Mouse (Mus musculus) layer of hippocampus, postnatal 14 days (tissue): Measurements from ENCODE around the gene Rgs9. TPM values are rescaled to one million over a fixed set of nuclear protein-coding genes. Genes with fewer than 3 reads are reported as not detected.
"Not testable (repeated sequence)": the region's sequence is repeated elsewhere in the genome, so short reads cannot be mapped to it uniquely, and the experiment has no call there.

Experiments used
- DNase-seq, 2 experiments: peaks; one replicate each; pipeline ENCODE4 v3.0.0; 2021 to 2022; ENCODE audit warnings: low spot score in 2 of 2, mixed read lengths in 1 of 2
- long read RNA-seq, 2 experiments: library from polyadenylated mRNA; stranded (forward); transcript quantifications; one replicate each; pipeline ENCODE4 v2.0.0; 2021
- total RNA-seq, 2 experiments: library from RNA; stranded (reverse); gene quantifications; 2 replicates each; pipeline ENCODE4 v1.2.3; 2021

Rgs9 gene
- 10 to 100 TPM; 13.9 to 14.6 TPM for total RNA-seq
- long read RNA-seq, experiment 1, partial matches to known transcripts: 1 of 7 reads
- long read RNA-seq, experiment 1, other reads (novel, unspliced or antisense): 2 of 7 reads
- long read RNA-seq, experiment 2, transcript Rgs9-201 (19 exons, 2,434 nt): major isoform, 8 of 10 reads
- long read RNA-seq, experiment 2, partial matches to known transcripts: 1 of 10 reads
- long read RNA-seq, experiment 2, other reads (novel, unspliced or antisense): 1 of 10 reads

DNA sequence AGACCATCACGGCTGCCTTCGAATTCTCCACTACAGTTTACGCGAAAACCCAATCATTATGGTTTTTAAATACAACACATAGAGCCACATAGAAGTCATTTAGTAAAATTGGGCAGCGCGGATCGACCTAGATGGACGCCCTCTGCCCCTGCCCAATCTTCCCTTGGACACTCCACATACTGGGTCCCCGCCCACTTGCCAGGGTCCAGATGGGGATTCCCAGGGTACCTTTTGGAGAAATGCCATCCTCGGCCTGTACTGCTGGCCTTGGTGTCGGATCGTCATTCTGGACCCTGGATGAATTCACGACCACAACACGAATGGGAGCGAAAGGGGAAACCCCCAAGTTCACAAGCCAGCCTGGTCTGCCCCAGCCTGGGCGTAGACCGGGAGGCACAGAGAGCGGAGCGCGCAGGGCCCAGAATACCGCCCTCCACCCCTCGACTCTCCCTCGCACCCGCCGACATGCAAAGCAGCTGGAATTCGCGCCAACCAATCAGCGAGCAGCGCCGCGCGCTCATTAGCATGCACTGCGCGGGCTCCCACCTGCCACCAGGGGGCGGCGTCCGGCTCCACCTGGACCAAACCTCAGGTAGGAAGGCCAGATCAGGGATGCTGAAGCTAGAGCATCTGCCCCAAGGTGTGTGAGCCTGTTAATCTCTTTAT lies at the start of gene Rgs9:
Gene Rgs9 (minus strand): TSS at position 420 of the 666 bp plus-strand sequence.
- DNase-seq: peak; percentile 88 to 91

DNA sequence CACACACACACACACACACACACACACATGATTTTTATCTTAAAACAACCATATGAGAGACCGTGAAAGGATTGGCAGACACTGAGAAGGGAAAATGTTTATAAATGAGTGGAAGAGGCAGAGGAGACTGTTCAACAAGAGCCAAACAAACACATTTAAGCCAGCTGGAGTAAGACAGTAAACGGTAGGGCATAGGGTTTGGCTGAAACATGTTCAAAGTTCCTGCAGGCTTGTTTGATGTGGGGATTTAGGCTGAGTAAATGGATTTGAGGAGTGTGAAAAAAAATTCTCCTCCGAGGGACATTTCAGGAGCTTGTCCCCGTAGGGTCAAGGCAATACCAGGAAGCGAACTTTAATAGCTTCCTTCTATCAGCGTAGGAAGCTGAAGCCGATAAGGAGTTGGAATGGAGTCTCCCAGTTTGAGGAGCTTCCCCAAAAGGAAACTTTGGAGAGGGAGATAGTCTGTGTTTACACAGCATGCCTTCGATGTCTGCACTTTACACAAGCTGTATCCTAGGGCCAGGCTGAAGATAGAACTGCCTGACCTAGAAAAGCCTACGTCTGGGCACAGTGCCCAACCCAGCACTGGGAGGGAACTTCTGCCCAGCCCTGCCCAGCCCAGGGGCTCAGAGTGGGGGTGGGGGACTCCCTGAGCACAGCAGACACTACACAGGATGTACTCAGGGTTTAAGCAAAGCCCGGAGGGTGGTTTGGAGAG lies 49.5 kb upstream of the Rgs9 start:
- DNase-seq: peak; percentile 72 to 86

DNA sequence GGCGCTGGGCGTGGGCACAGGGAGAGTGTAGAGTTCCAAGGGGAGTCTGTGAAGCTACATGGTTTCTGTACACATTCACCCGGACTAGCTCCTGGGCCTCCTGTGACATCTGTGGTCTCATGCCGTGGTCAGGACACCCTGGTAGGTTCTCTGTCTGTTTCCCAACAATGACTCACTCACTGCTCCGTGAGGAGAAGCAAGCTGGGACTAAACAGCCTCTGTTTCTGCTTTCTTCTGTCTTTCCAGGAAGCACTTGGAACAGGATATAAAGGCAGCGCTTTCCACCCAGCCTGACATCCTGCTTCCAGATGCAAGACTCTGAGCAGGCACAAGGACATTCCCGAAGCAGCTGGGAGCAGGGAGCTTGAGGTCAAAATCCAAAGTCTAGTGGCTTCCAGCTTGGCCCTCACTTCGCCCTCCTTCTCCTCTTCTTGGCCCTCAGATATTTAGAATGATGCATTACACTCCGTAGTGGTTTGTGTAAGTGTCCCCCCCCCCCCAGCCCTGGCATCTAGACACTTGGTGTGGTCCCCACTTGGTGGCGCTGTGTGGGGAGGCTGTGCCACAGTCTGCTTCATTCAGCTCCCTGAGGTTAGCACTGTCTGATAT lies 46.2 kb upstream of the Rgs9 start:
- no peak for DNase-seq

DNA sequence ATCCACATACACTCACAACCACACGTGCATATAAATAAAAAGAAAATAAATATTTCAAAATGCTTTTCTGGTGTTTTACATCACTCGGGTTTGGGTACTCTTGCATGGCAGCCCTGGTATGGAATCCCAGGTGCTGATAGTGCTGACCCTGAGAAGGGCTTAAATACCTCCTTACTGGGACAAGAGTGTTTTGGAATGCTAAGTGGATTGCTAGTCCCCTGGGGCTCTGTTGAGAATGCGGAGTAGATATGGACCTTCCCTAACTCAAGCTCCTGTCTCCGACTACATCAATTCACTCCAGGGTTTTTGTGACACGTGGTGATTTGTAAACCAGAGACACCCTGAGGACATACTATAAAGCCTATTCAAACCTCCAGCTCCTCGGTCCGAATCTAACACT lies 45.6 kb upstream of the Rgs9 start:
- no peak for DNase-seq

- not testable (repeated sequence) for DNase-seq
Observed at GRCm38 (mm10) chr11:109342666-109343065, 44.7 kb upstream of the Rgs9 start.

DNA sequence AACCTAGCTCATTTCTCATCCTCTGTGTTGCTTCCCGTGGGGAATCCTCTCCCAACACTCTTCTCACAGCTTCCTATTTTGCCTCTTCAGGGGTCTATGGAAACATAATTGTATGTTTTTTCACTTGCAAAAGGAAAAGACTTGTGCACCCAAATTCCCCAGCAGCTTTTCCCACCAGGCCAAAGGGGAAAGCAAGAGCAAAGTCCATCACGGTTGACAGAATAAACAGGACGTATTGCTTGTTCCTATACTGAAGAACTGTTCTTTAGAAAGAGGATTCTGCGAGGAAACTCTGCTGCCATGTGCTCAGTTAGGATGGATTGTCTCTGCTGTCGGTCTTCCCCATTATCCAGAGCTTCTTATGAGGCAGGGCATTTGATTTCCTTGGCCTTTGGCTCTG lies 42.6 kb upstream of the Rgs9 start:
- no peak for DNase-seq

DNA sequence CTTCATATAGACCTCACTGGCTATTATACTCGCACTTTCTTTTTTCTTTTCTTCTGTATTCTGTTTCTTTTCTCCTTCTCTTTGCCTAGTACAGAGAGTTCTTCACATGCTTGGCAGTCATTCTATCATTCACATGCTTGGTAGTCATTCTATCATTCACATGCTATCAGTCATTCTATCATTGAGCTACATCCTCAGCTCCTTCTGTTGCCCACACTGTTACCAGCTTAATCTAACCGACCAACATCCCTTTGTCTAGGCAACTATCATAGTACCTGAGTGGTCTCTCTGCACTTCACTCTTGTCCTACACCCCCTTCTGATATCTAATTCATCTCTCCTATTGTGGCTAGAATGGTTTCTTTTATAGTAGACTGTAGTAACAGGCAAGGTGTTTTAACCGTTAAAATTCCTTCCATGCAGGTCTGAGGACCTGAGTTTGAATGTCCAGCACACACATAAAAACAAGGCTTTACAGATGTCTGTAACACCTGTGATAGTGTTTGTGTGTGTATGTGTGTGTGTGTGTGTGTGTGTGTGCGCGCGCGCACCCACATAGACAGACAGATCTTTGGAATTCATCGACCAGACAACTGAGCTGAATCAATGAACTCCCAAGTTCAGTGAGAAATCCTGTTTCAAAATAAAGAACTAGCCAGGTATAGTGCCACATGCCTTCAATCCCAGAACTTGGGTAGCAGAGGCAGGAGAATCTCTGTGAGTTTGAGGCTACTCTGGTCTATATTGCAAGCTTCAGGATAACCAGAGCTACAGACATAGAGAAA lies 41.4 kb upstream of the Rgs9 start:
- DNase-seq: no peak

- DNase-seq: no peak
Observed at GRCm38 (mm10) chr11:109335890-109336289, 38.0 kb upstream of the Rgs9 start.

DNA sequence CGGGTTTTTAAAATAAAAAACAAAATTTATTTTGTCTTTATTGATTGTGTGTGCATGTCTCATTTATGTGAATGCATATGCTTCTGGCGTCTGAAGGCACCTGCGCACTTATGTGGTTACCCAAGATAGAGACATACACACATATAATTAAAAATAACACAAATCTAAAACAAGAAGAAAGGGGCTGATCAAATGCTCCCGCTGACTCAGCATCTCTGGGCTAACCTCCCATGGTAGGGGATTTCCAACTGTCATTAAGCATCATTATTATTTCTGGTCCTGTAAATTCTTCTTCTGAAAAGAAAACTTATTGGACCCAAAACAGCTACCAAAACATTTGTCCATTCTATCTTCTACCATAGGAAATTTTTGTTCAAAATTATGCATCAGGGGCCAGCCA lies 36.8 kb upstream of the Rgs9 start:
- DNase-seq: no peak

DNA sequence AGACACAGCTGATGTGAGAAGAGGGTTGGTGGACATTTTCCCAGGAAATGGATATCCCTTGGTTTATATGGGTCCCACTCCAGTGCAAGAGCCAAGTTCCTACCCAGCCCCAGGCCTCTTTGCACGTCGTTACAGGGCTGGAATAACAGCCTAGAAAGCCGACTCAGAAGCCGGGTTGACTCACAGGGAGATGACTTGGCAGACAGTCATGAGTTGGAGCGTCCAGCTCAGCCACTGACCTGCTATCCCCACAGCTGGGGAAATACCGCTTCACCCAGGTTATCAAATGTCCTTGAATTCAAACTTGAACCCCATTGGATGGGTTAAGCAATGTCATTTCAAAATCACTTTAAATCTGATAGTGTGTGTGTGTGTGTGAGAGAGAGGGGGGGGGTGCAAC lies 34.8 kb upstream of the Rgs9 start:
- no peak for DNase-seq

GRCm38 (mm10) chr11:109331424-109331824 lies 33.5 kb upstream of the Rgs9 start:
- peak; percentile 87 to 93 for DNase-seq

GRCm38 (mm10) chr11:109330706-109331393 lies 32.9 kb upstream of the Rgs9 start:
- DNase-seq: no peak

DNA sequence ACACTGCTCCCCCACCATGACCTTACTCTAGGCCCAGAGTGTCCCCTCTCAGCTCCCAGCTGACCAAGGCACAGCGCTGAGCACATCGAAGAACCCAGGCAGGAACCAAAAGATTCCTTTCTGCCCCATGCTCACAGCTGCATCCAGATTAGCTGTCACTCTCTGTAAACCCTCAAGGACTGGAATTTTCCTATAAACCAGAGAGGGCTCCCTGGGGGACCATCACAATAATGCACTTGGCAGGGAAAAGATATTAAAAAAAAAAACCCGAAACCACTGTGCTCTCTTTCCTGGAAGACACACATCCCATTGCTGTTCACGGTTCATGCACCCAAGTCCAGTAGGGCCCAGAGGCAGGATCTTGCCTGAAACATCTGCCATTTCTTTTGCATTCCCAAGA lies 31.4 kb upstream of the Rgs9 start:
- no peak for DNase-seq

DNA sequence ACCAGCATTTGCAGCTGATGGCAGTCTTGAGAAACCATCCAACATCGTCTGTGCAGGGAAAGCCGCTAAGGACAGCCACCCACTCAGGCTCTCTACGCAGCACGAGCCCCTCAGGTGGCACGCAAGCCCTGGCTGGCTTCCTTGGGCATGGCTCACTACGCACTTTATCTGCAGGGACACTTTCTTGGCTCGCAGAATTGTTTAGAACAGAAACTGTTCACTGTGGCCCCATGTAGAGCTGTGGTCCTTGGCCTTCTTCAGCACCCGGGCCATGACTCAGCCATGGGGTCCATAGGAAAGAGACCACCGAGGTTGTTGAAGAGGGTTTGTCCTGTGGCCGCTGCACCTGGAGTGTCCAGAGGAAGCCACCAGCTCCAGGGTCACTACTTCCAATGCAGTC lies 30.0 kb upstream of the Rgs9 start:
- DNase-seq: no peak

GRCm38 (mm10) chr11:109327381-109327780 lies 29.5 kb upstream of the Rgs9 start:
- DNase-seq: no peak

DNA sequence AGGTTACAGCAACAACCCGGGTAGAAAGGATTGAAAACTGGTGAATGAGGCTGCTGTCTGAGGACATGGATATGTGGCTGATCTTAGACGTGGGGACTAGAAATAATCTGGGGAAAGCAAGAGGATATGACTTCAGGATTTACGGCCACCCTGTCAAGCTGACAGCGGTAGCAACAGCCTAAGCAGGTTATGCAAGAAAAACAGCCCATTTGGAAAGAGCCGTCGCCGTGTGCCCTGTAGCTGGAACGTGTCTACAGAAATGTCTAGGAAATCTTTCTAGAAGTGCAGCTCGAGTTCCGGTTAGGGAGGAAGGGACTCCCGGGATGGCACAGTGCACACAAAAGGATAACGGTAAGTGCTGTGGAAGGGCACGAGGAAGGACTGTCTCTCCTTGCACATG lies 28.3 kb upstream of the Rgs9 start:
- no peak for DNase-seq

- peak; percentile 78 to 94 for DNase-seq
Observed at GRCm38 (mm10) chr11:109320361-109320933, 22.5 kb upstream of the Rgs9 start.

DNA sequence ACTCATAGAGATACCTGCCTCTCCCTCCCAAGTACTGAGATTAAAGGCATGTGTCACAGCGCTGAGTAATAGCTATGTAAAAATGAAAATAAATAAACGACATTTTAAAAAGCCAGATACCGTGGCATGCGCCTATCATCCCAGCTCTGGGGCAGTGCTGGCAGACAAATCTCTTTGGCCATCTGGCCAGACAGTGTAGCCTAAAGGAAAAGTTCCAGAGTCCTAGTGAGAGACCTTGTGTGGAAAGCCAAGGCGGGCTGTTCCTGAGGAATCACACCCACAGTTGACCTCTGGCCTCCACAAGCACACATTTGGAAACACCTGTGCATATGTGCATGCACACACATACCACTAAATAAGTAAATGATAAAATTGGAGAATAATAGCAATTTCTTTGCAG lies 22.0 kb upstream of the Rgs9 start:
- no peak for DNase-seq

DNA sequence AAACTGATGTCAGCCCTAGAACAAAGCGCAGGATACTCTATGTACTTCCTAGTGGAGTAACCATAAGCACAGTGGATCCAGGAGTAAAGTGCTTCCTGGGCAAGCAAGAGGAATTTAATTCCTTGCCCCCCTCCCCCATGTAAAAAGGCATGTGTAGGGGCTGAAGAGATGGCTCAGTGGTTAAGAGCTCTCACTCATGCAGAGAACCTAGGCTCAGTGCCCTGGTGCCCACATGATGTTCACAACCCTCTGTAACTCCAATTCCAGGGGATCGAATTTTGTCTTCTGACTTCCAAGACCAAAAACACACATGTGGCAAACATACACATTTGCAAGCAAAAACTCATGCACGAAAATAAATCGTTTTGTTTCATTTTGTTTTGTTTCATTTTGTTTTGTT lies 21.5 kb upstream of the Rgs9 start:
- DNase-seq: no peak

- DNase-seq: peak in 1 of 2 experiments; percentile 55
Observed at GRCm38 (mm10) chr11:109316921-109317320, 19.0 kb upstream of the Rgs9 start.
